Mouse (Mus musculus) MEL (cell line): ENCODE results near the gene Cmya5. TPM values are rescaled to one million over a fixed set of nuclear protein-coding genes. Genes with fewer than 3 reads are reported as not detected.

Source experiments
- DNase-seq: peaks from one replicate; pipeline ENCODE4 v3.0.0; 2011; ENCODE audit warnings: low read depth, low spot score
- H3K27ac ChIP-seq: 2 replicates; pipeline ENCODE4 v1.5.1; 2012; ENCODE audit warnings: low read depth, mild to moderate bottlenecking, control low read depth, low read length, moderate library complexity; ENCODE audit not compliant: control insufficient read depth
- H3K27me3 ChIP-seq, 2 experiments: fragments of 150-350 bp in 1 of 2; sonication (generic) in 1 of 2; 2 replicates each; pipeline ENCODE4 v1.6.1; 2012; ENCODE audit warnings: low read length in 2 of 2, mild to moderate bottlenecking in 2 of 2, improper control_type of control experiment in 1 of 2, moderate library complexity in 1 of 2; ENCODE audit not compliant: insufficient read depth in 2 of 2, control insufficient read depth in 1 of 2
- H3K36me3 ChIP-seq, 2 experiments: 2 replicates each; pipeline ENCODE4 v1.6.1; 2012 to 2014; ENCODE audit warnings: low read length in 2 of 2, improper control_type of control experiment in 1 of 2, inconsistent platforms in 1 of 2, mild to moderate bottlenecking in 1 of 2; ENCODE audit not compliant: insufficient read depth in 2 of 2, control insufficient read depth in 1 of 2
- H3K4me1 ChIP-seq, 2 experiments: fragments of 150-350 bp in 1 of 2; sonication (generic) in 1 of 2; 2 replicates each; pipeline ENCODE4 v1.6.1; 2012; ENCODE audit warnings: low read length in 2 of 2, improper control_type of control experiment in 1 of 2, mild to moderate bottlenecking in 1 of 2; ENCODE audit not compliant: insufficient read depth in 2 of 2, control insufficient read depth in 1 of 2
- H3K4me3 ChIP-seq, 2 experiments: fragments of 150-350 bp in 1 of 2; sonication (generic) in 1 of 2; 2 replicates each; pipeline ENCODE4 v1.5.1; 2012; ENCODE audit warnings: low read depth in 2 of 2, low read length in 2 of 2, mild to moderate bottlenecking in 2 of 2, moderate library complexity in 2 of 2, control low read depth in 1 of 2, improper control_type of control experiment in 1 of 2; ENCODE audit not compliant: control insufficient read depth in 1 of 2, insufficient read depth in 1 of 2
- H3K79me2 ChIP-seq: 2 replicates; pipeline ENCODE4 v1.6.1; 2012; ENCODE audit warnings: mild to moderate bottlenecking, low read length, moderate library complexity; ENCODE audit not compliant: control insufficient read depth, poor library complexity, insufficient read depth
- H3K9ac ChIP-seq: 2 replicates; pipeline ENCODE4 v1.6.1; 2012; ENCODE audit warnings: low read depth, mild to moderate bottlenecking, control low read depth, low read length, moderate library complexity; ENCODE audit not compliant: control insufficient read depth, poor library complexity, severe bottlenecking
- H3K9me3 ChIP-seq: fragments of 150-350 bp; sonication (generic); replicated peaks from 2 replicates; pipeline ENCODE4 v1.6.1; 2012; ENCODE audit warnings: mild to moderate bottlenecking, low read length, improper control_type of control experiment, moderate library complexity; ENCODE audit not compliant: insufficient read depth
- CHD2 ChIP-seq: IDR thresholded peaks from 2 replicates; pipeline ENCODE4 v1.6.1; 2011; ENCODE audit warnings: low read length, improper control_type of control experiment
- CTCF ChIP-seq, 3 experiments: IDR thresholded peaks in 2 of 3; conservative IDR thresholded peaks in 1 of 3; 2 replicates each; pipeline ENCODE4 v1.5.1; 2011 to 2012; ENCODE audit warnings: low read length in 3 of 3, low read depth in 2 of 3, mild to moderate bottlenecking in 2 of 3, improper control_type of control experiment in 1 of 3, inconsistent platforms in 1 of 3, mixed read lengths in 1 of 3, moderate library complexity in 1 of 3; ENCODE audit not compliant: control insufficient read depth in 1 of 3, insufficient read depth in 1 of 3, poor library complexity in 1 of 3, severe bottlenecking in 1 of 3
- ELF1 ChIP-seq: IDR thresholded peaks from 2 replicates; pipeline ENCODE4 v1.6.1; 2014; ENCODE audit warnings: low read depth, mild to moderate bottlenecking, inconsistent platforms, low read length, improper control_type of control experiment, moderate library complexity
- EP300 ChIP-seq, 2 experiments: IDR thresholded peaks; 2 replicates each; pipeline ENCODE4 v1.6.1; 2011; ENCODE audit warnings: improper control_type of control experiment in 2 of 2, low read length in 2 of 2, low read depth in 1 of 2, mild to moderate bottlenecking in 1 of 2
- KAT2A ChIP-seq: conservative IDR thresholded peaks from 2 replicates; pipeline ENCODE4 v1.6.1; 2012; ENCODE audit warnings: low read depth, low read length, improper control_type of control experiment, inconsistent platforms
- MAFK ChIP-seq: IDR thresholded peaks from 2 replicates; pipeline ENCODE4 v1.6.1; 2011; ENCODE audit warnings: low read depth, mild to moderate bottlenecking, low read length, improper control_type of control experiment, borderline replicate concordance
- MXI1 ChIP-seq: IDR thresholded peaks from 2 replicates; pipeline ENCODE4 v1.6.1; 2011; ENCODE audit warnings: mild to moderate bottlenecking, low read depth, low read length, improper control_type of control experiment
- NRF1 ChIP-seq: IDR thresholded peaks from 2 replicates; pipeline ENCODE4 v1.6.1; 2014; ENCODE audit warnings: low read depth, mild to moderate bottlenecking, inconsistent platforms, low read length, improper control_type of control experiment, moderate library complexity; ENCODE audit not compliant: poor library complexity, insufficient read depth, severe bottlenecking
- POLR2AphosphoS2 ChIP-seq: IDR thresholded peaks from 2 replicates; pipeline ENCODE4 v1.6.1; 2011; ENCODE audit warnings: low read length, improper control_type of control experiment
- SIN3A ChIP-seq: IDR thresholded peaks from 2 replicates; pipeline ENCODE4 v1.6.1; 2012; ENCODE audit warnings: low read length, improper control_type of control experiment, inconsistent platforms
- TBP ChIP-seq: IDR thresholded peaks from 2 replicates; pipeline ENCODE4 v1.8.0; 2011; ENCODE audit warnings: low read depth, low read length, improper control_type of control experiment
- TCF12 ChIP-seq: IDR thresholded peaks from 2 replicates; pipeline ENCODE4 v1.6.1; 2014; ENCODE audit warnings: low read depth, mild to moderate bottlenecking, inconsistent platforms, low read length, improper control_type of control experiment, moderate library complexity
- USF1 ChIP-seq: IDR thresholded peaks from 2 replicates; pipeline ENCODE4 v1.6.1; 2014; ENCODE audit warnings: low read depth, mild to moderate bottlenecking, inconsistent platforms, low read length, improper control_type of control experiment, moderate library complexity
- USF2 ChIP-seq, 2 experiments: IDR thresholded peaks; 2 replicates each; pipeline ENCODE4 v1.6.1; 2011 to 2012; ENCODE audit warnings: improper control_type of control experiment in 2 of 2, low read length in 2 of 2, borderline replicate concordance in 1 of 2, inconsistent platforms in 1 of 2, low read depth in 1 of 2, mild to moderate bottlenecking in 1 of 2; ENCODE audit not compliant: insufficient read depth in 1 of 2
- ZKSCAN1 ChIP-seq: IDR thresholded peaks from 2 replicates; pipeline ENCODE4 v1.6.1; 2012; ENCODE audit warnings: low read depth, mild to moderate bottlenecking, inconsistent platforms, low read length, improper control_type of control experiment, moderate library complexity
- polyA plus RNA-seq, 2 experiments: library from polyadenylated mRNA; stranded (reverse) in 1 of 2; unstranded in 1 of 2; fragments of >175 nt in 1 of 2; fragments of >200 nt in 1 of 2; gene quantifications; 2 replicates each; pipeline versions ENCODE4 v1.2.1 to v1.2.4; 2012; ENCODE audit warnings: low replicate concordance in 2 of 2, low read depth in 1 of 2; ENCODE audit not compliant: insufficient read length in 2 of 2, insufficient read depth in 1 of 2, missing spikeins in 1 of 2
- total RNA-seq: library from RNA; depleted of rRNA; stranded (reverse); fragments of 300-350 nt; gene quantifications from 2 replicates; pipeline ENCODE4 v1.2.3, GENCODE M21; 2012

The Cmya5 gene
- total and polyA plus RNA-seq, 3 experiments = under 0.01 TPM; not detected in 2

DNA sequence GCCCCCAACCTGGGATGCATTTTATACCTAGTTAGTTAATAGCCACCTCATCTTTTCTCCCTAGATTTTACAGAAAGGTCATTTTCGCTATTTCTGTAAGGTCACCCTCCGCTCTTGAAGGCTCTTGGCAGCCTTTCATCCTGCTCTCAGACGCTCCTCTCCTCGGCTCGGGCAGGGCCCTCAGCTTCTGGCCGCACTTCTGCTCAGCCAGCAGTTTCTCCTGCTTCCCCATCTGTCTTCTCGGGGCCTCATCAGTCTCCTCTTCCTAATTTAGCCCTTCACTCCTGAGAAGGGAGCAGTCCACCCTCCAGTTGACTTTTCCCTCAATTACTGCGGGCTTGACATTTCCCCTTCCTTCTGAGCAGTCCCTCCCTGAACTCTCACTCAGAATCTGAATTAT is 131.6 kb downstream of the Cmya5 start:
- Histone ChIP-seq H3K36me3 (no peaks in the 10 kb centered on the region), H3K27ac (no peak overlapping the region), H3K27me3 (peaks cover 0 to 3% of the 10 kb centered on the region in 2 experiments; a peak in 2 of 4 replicates), H3K9me3 (no peaks in the 10 kb centered on the region), H3K4me1 (no peaks in the 10 kb centered on the region), H3K79me2 (no peaks in the 10 kb centered on the region), H3K9ac (no peak overlapping the region), H3K4me3 (no peak overlapping the region)
- DNase-seq = no peak
- TF ChIP-seq USF1 = no peak
- no peak for TF ChIP-seq ZKSCAN1
- no peak for TF ChIP-seq USF2 (IDR thresholded peaks at IDR 0.05; ENCODE audit: borderline replicate concordance in 1 of 2, insufficient read depth in 1 of 2, low read depth in 1 of 2, low read length in 2 of 2)
- no peak for TF ChIP-seq POLR2AphosphoS2
- no peak for TF ChIP-seq MAFK
- no peak for TF ChIP-seq ELF1

DNA sequence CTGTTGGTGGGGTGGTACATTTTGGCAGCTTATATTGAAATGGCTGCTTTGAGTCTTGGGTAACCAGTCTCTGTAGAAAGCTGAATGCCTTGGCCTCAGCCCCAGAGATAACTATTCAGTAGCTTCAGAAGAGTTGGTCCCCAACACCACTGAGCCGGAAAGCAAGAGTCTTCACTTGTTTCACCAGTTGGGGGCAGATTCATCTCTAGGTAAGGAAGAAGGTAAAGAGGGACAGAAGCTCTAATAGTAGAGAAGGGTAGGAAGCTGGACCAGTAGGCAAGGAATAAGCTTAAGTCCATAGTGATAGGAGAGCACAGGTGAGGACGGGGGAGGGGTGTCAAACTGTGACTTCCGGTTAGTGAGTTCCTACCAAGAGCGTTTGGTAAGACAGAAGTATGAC is 133.2 kb downstream of the Cmya5 start:
- Histone ChIP-seq H3K9me3 (no peaks in the 10 kb centered on the region), H3K27ac (no peak overlapping the region), H3K4me1 (no peaks in the 10 kb centered on the region), H3K4me3 (no peak overlapping the region), H3K27me3 (peaks cover 0 to 3% of the 10 kb centered on the region in 2 experiments; a peak in 2 of 4 replicates), H3K36me3 (no peaks in the 10 kb centered on the region), H3K79me2 (no peaks in the 10 kb centered on the region), H3K9ac (no peak overlapping the region)
- TF ChIP-seq CHD2 = no peak
- no peak for TF ChIP-seq EP300 (IDR thresholded peaks at IDR 0.05; ENCODE audit: low read depth in 1 of 2, low read length in 2 of 2)
- TF ChIP-seq USF1 = no peak
- TF ChIP-seq SIN3A = no peak
- no peak for TF ChIP-seq NRF1
- no peak for TF ChIP-seq CTCF (IDR thresholded peaks at IDR 0.05 in 2 of 3, conservative IDR thresholded peaks at IDR 0.05 in 1 of 3; ENCODE audit: control insufficient read depth in 1 of 3, insufficient read depth in 1 of 3, low read depth in 2 of 3, low read length in 3 of 3, poor library complexity in 1 of 3, severe bottlenecking in 1 of 3)
- no peak for TF ChIP-seq TBP
- no peak for DNase-seq

DNA sequence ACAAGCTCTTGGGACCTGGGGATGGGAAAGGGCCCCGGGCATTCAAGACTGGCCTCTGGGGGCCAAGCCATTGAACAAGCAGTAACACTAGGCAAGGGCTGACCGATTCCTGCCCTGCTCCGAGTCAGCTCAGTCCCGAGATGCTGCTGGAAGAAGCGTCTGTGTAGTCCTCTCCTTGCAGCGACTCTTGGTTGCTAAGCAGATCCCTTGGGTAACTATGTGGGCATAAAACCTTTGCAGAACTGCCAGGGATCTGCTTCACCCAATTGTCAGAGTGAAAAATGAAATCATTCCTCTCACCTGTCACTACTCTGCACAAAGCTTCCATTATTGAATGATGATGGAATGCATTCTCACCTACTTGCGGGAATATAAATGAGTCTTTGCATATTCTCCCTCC is 134.0 kb downstream of the Cmya5 start:
- H3K4me3 ChIP-seq = no peak overlapping the region
- no peak for DNase-seq
- no peaks in the 10 kb centered on the region for H3K36me3 ChIP-seq
- no peak for TF ChIP-seq KAT2A
- no peak for TF ChIP-seq TCF12
- no peak for TF ChIP-seq ELF1
- no peak for TF ChIP-seq USF1
- TF ChIP-seq MXI1 = no peak
- TF ChIP-seq MAFK = no peak
- H3K9ac ChIP-seq = no peak overlapping the region
- no peaks in the 10 kb centered on the region for H3K9me3 ChIP-seq
- H3K27me3 ChIP-seq = peaks cover 0 to under 1% of the 10 kb centered on the region in 2 experiments; a peak in 2 of 4 replicates
- H3K4me1 ChIP-seq = no peaks in the 10 kb centered on the region
- H3K27ac ChIP-seq = no peak overlapping the region
- no peaks in the 10 kb centered on the region for H3K79me2 ChIP-seq
